Mouse (Mus musculus) heart, adult 2 months (tissue): ENCODE measurements around the gene Fgfr2.

Experiments used
- CTCF ChIP-seq: fragments of 200-600 bp; IDR thresholded peaks from 2 replicates; pipeline ENCODE4 v1.8.1; 2022; ENCODE audit warnings: antibody characterized with exemption, mild to moderate bottlenecking, moderate library complexity
- POLR2A ChIP-seq: fragments of 200-500 bp; IDR thresholded peaks from 2 replicates; pipeline ENCODE4 v1.6.1; 2011; ENCODE audit warnings: mild to moderate bottlenecking, low read depth, low read length, control low read depth; ENCODE audit not compliant: insufficient read depth

DNA sequence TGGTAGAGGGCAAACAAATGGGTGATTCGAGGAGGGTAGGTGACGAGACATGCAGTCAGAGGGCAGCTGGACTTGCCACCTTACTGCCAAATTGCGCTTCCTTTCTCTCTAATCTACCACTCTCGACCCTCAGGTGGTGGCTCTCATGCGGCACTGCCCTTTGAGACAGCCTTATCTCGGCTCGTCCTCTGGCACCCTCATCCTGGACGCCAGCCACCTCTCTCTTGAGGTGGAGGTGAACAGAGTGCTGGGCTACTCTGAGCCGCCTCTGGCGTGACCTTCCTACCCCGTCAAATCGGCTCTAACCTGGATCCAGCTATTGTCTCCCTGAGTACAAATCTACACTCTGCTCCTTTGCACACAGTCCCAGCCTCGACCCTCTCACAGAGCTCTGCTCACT is 344.5 kb downstream of the Fgfr2 start:
- TF ChIP-seq POLR2A: no peak
- TF ChIP-seq CTCF: no peak
